Mouse (Mus musculus) cerebellum, adult (tissue): Measurements from ENCODE around the gene Slit1.

Experiments
- ATAC-seq: cut with Nextera tagmentation; 2 replicates; pipeline ENCODE4 v1.9.2; 2017; ENCODE audit warnings: mild to moderate bottlenecking, moderate library complexity, mixed read lengths; ENCODE audit not compliant: insufficient number of reproducible peaks, low FRiP score, low TSS enrichment

Slit1 gene

DNA sequence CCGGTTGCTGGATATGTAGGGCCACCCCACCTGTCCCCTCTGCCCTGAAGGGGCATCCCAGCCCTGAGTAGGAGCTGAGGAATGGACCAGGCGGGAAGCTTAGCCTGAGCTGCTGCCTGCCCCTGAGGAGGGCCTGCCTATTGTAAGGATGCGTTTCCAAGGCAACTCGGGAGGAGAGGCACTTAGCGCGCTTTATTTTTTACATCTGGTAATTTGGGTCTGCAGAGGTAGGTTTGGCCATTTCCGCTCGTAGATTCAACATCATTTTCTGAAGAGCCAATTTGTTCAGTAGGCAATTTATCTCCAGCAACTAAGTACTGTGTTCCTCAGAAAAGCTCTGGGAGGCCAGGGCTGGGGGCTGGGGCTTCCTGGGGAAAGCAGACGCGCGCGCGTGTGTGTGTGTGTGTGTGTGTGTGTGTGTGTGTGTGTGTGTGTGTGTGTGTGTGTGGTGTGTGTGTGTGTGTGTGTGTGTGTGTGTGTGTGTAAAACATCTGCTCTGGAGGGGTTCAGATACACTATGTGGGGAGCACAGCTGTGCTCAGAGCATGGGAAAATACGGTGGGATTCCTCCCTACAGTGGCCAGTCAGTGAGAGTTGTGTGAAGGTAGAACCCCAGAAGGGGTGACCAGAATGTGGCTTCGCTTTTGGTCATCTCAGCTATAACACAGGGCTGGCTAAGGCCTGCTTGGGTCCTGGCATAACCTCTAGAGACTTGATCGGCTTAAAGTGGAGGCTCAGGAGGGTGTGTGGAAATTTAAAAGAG, 130.0 kb downstream of the Slit1 start:
- ATAC-seq: no peak

DNA sequence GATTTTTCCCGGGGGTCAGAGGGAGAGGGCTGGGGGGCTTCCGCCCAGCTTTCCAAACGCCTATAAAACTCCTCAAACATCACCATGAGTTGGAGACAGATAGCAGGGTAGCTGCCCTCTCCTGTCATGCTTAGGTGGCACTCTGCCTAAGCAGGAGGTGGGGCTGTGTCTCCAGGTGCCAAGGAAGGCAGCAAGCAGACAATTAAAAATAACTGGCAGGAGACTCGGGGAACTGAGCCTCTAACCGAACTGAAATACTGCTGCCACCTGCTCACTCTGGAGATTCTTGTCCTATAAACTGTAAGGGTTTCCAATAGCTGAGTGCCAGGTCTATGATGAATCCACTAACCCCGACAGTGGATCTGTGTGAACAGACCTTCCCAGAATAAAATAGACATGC, 131.8 kb downstream of the Slit1 start:
- ATAC-seq: no peak

- ATAC-seq: no peak
Measured at GRCm38 (mm10) chr19:41606208-41606987, 137.1 kb downstream of the Slit1 start.

DNA sequence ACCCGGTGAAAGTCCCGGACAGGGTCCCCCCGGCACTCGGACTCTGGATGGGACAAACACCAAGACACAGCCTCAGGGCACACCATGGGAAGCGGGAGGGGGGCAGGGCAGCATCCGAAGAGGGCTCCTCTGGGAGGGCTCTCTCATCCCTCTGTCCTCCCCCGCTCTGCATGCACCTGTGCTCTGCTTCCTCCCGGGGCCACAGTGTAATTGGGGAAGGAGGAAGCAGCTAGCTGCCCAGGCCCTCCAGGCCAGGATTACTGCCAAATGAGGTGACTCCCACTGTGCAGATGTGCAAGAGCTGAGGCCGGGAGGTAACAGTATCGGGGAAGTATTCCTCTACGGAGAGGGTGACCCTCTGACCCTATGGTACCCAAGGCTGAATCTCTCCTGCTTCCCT, 142.8 kb downstream of the Slit1 start:
- ATAC-seq: 0 out of 2 replicates have a peak, but pooled peaks have one; percentile 23

DNA sequence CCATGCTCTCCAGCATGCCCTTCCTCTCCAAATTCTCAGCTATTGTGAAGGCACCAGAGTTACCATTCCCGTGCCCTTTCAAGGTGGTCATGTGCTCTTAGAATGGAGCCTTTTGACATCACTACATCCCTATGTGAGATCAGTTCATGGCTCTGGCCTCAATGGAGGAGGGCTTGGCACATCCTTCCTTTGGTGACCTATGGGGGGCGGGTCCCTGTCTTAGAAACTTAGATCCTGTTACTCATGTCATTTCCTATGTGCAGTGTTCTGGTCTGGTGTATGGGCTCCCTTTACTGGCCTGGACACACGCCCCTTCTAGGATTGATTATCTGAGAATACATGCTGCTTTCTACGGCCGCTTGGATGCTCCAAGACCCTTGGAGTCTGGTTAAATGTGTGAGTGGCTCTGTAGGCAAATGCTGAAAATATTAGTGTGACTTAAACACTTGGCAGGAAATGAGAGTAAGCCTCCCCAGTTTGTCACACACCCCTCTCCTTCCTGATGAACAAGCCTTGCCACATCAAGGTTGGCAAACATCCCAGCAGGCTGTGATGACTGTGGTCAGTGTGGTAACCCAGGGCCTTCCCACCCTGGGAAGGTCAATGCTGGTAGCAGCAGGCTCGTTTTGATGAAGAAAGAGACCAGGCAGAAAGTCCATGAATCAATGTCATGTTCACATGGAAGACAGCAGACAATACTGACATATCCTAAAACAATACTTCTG, 146.1 kb downstream of the Slit1 start:
- ATAC-seq: no peak

DNA sequence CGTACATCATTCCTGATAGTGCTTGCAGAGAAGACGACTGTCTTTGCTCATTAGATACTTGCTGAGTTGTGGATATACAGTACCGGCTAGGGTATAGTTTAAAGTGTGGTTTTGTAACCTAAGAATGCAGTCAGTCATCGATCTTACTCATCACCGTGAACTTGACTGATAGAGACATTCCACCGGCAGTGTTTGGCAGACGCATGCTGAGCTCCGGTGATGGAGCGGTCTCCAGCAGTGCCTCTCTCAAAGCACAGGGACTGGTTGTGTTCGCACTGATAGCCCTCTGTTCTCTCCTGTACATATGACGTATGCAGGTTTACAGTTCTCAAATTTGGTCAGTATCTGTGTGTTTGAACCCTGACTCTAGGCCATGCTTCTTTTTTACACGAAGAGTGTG, 151.7 kb downstream of the Slit1 start:
- no peak for ATAC-seq

- ATAC-seq: no peak
Measured at GRCm38 (mm10) chr19:41589681-41590080, 153.8 kb downstream of the Slit1 start.

- ATAC-seq: no peak
Measured at GRCm38 (mm10) chr19:41589026-41589425, 154.4 kb downstream of the Slit1 start.

- no peak for ATAC-seq
Measured at GRCm38 (mm10) chr19:41587431-41588222, 155.8 kb downstream of the Slit1 start.

GRCm38 (mm10) chr19:41586752-41587151, 156.7 kb downstream of the Slit1 start:
- no peak for ATAC-seq

GRCm38 (mm10) chr19:41582918-41583514, 160.4 kb downstream of the Slit1 start:
- no peak for ATAC-seq

DNA sequence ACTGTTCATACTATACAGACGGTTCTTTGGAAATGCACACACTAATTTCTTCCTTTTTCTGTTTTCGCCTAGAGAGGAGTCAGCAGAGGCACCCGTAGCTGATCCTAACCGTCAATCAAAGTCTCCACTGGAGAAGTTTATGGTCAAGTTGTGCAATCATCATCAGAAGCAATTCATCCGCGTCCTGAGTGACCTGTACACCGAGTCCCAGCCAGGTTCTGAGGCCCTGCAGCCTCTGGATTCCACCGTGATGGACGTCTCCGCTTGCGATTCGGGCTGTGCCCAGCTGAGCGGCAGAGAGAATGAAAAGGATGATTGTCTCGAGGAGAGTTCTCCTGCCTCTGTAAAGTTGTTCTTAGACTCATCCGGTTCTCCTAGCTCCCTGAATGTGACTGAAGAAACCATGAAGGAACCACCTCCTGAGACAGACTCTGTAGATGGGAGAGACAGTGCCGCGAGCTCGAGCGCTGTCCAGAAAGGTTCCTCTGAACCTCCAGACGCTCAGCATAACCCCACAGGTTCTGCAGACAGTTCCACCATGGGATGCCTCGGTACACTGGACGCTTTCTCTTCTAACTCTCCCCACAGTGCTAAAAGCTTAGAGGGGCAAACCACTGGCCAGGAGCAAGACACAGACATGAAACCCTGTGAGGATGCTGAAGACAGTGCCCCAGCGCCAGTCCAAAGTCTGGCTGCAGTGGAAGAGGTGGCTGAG, 161.6 kb downstream of the Slit1 start, which contains the start of gene Gm340:
Gm340 (plus strand) TSS at position 665 of the 715 bp plus-strand sequence.
- no peak for ATAC-seq

- no peak for ATAC-seq
Measured at GRCm38 (mm10) chr19:41579311-41579920, 164.0 kb downstream of the Slit1 start.

GRCm38 (mm10) chr19:41577576-41577975, 165.9 kb downstream of the Slit1 start:
- no peak for ATAC-seq

DNA sequence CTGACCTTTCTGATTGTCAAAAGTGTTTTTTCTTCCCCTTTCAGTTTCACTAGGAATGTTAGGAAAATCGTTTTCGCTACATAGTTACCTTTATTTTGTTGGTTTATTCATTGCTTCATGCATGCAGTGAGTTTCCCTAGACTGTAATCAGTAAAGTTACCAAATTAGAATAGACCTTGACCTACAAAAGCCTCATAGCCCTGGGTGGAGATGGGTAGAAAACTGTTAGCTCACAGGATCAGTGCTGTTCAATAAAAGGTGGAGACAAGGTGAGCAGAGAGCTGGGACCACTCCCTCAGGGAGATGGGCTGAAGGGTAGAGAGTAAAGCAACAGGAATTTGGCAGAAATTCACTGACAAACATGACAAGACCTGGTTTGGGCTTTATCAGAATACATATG, 169.8 kb downstream of the Slit1 start:
- ATAC-seq: no peak

- no peak for ATAC-seq
Measured at GRCm38 (mm10) chr19:41568791-41569190, 174.7 kb downstream of the Slit1 start.

GRCm38 (mm10) chr19:41560856-41561255, 182.6 kb downstream of the Slit1 start:
- ATAC-seq: no peak

DNA sequence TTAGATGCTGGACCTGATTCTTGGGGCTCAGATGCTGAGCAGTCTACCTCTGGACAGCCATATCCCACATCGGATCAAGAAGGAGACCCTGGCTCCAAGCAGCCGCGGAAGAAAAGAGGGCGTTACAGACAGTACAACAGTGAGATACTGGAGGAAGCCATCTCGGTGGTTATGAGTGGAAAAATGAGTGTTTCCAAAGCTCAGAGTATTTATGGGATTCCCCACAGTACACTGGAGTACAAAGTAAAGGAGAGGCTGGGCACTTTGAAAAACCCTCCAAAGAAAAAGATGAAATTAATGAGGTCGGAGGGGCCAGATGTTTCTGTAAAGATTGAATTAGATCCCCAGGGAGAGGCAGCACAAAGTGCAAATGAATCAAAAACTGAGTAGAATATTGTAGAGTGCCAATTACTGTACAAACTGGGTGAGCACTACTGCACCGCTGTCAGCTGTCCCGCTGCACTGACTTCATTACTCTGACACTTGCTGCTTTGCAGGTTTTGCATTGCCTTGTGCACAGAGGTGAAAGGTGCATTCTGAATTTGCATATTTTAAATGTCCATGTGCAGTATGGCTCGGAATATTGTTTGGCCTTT, 184.5 kb downstream of the Slit1 start:
- ATAC-seq: no peak
